Mouse (Mus musculus): ENCODE data around the gene Arhgef7. TPM values are rescaled to one million over a fixed set of nuclear protein-coding genes. Genes with fewer than 3 reads are reported as not detected.

Gene Arhgef7
- polyA plus RNA-seq (2015; fragmentation: Nextera tagmentation; extraction: Ambion mirVana): 71.0 and 77.3 TPM in 2 replicates

DNA sequence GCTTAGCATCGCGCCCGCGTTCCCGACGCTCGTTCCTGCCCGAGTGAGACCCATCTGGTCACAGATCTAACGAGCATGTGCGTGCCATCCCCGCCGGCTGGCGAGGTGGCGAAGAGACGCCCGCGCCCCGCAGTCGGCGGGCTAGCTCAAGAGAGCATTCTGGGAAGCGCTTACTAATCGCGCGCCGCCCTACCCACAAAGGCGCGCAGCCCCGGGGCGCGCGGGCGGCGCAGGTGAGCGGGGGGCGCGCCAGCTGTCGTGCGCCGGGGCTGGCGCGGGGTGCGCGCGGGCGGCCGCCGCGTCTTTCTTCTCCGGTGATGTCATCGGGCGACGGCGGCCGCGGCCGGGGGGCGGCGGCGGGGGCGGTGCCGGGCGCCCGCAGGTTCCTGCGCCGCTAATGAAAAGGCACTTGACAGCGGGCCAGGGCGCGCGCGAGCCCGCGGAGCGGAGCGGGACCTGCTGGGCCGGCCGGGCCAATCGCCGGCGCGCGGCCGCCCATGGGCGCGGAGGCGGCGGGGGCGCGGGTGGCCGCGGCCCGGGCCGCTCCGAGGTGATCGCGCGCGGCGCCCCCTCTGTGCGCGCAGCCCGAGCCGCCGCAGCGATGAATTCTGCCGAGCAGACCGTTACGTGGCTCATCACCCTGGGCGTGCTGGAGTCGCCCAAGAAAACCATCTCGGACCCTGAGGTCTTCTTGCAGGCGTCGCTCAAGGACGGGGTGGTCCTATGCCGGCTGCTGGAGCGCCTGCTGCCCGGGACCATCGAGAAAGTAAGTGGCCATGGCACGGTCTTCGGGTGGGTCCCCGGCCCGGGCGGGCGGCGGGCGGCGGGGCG is at the start of gene Arhgef7:
Arhgef7 (plus strand) TSS at position 71 of the 831 bp plus-strand sequence.
- ATAC-seq: peak; percentile 91
- peak within 1 kb of the TSS; percentile 65 for H3K4me3 ChIP-seq (replicated peaks; ENCODE audit: low read length)
- peak within 1 kb of the TSS; percentile 93 for H3K9ac ChIP-seq (replicated peaks; ENCODE audit: low read depth, low read length)
- no peaks in the 10 kb centered on the region for H3K36me3 ChIP-seq (ENCODE audit: control insufficient read depth, insufficient read depth)
- H3K4me1 ChIP-seq (replicated peaks; ENCODE audit: control insufficient read depth, insufficient read depth, low read length): peaks cover 31% of the 10 kb centered on the region
- H3K4me2 ChIP-seq (ENCODE audit: low read length): peak within 1 kb of the TSS; percentile 70
- H3K27me3 ChIP-seq (replicated peaks; ENCODE audit: control insufficient read depth, insufficient read depth, low read length): 0 out of 2 replicates have a peak, but pooled peaks cover 5% of the 10 kb centered on the region
- under 1% methylated on average over 102 of the region's 127 CpGs for WGBS
- H3K27ac ChIP-seq (ENCODE audit: low read length): peak within 1 kb of the TSS; percentile 100
- H3K9me3 ChIP-seq (ENCODE audit: control insufficient read depth, low read length): no peaks in the 10 kb centered on the region

DNA sequence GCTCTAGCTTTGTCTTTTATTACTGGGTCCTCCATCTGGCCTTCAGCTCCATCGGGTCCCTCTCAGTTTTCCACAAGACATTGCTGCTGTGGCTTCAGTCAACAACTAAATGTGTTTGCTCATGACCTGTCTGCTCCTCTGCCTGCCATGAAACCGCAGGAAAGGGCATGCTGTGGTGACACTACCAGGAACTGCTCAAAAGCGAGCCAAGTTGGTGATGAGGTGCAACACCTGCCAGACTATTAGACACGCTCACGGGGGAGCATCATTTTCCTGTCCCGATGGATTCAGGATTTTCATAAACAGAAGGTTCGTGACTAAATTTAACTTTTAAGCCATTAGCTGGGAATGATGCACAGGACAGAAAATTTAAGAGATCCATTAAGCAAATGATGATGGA is 43.0 kb upstream of the Arhgef7 start:
- no peaks in the 10 kb centered on the region for H3K4me1 ChIP-seq (replicated peaks; ENCODE audit: control insufficient read depth, insufficient read depth, low read length)
- H3K27me3 ChIP-seq (replicated peaks; ENCODE audit: control insufficient read depth, insufficient read depth, low read length): no peaks in the 10 kb centered on the region
- 92% methylated on average over 7 of the region's 7 CpGs for WGBS
- H3K4me3 ChIP-seq (replicated peaks; ENCODE audit: low read length): no peak overlapping the region
- H3K9ac ChIP-seq (replicated peaks; ENCODE audit: low read depth, low read length): no peak overlapping the region
- H3K27ac ChIP-seq (ENCODE audit: low read length): no peak overlapping the region
- H3K36me3 ChIP-seq (ENCODE audit: control insufficient read depth, insufficient read depth): no peaks in the 10 kb centered on the region
- no peaks in the 10 kb centered on the region for H3K9me3 ChIP-seq (ENCODE audit: control insufficient read depth, low read length)
- ATAC-seq: no peak
- H3K4me2 ChIP-seq (ENCODE audit: low read length): no peak overlapping the region

DNA sequence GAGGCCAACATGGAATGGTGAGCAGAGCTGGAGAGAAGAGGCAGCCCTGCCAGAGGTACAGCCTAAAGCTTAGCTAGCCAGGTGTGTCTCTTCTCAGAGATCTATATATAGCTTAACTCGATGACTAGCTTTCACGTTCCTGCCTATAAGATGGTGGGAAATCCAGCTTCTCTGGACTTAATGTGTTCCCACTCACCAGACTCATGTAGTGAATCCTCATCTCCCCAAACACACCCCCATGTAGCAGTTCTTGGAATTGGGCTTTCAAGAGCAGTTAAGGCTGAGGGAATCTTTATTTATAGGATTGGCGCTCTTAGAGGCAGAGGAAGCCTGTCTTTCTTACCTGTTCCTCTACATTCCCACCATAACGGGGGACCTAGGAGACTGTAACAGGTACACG is 40.3 kb upstream of the Arhgef7 start:
- Histone ChIP-seq H3K9ac (replicated peaks; ENCODE audit: low read depth, low read length) (no peak overlapping the region), H3K27me3 (replicated peaks; ENCODE audit: control insufficient read depth, insufficient read depth, low read length) (no peaks in the 10 kb centered on the region), H3K9me3 (ENCODE audit: control insufficient read depth, low read length) (no peaks in the 10 kb centered on the region), H3K4me1 (replicated peaks; ENCODE audit: control insufficient read depth, insufficient read depth, low read length) (no peaks in the 10 kb centered on the region), H3K4me3 (replicated peaks; ENCODE audit: low read length) (no peak overlapping the region), H3K4me2 (ENCODE audit: low read length) (no peak overlapping the region), H3K27ac (ENCODE audit: low read length) (no peak overlapping the region), H3K36me3 (ENCODE audit: control insufficient read depth, insufficient read depth) (no peaks in the 10 kb centered on the region)
- ATAC-seq: no peak
- 92% methylated on average over 5 of the region's 5 CpGs for WGBS

DNA sequence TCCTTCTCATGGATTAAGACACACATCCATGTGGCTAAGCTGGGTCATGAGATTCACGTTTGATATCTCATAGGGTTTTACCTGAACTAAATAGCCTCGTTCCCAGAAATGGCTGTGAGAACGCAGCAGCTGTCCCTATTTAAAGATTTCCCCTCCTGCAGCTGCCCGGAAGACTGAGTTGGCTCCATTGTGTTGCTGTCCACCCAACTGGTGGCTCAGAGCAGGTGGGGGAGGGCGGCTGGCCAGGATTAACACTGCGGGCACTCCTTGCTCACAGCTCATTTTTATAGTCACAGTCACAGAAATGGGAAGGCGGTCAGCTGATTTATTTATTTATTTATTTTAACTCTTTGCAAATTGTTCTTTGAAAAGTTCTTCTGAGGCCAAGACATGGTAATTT is 37.6 kb upstream of the Arhgef7 start:
- Histone ChIP-seq H3K9me3 (ENCODE audit: control insufficient read depth, low read length) (no peaks in the 10 kb centered on the region), H3K4me1 (replicated peaks; ENCODE audit: control insufficient read depth, insufficient read depth, low read length) (no peaks in the 10 kb centered on the region)
- 41% methylated on average over 7 of the region's 7 CpGs for WGBS

DNA sequence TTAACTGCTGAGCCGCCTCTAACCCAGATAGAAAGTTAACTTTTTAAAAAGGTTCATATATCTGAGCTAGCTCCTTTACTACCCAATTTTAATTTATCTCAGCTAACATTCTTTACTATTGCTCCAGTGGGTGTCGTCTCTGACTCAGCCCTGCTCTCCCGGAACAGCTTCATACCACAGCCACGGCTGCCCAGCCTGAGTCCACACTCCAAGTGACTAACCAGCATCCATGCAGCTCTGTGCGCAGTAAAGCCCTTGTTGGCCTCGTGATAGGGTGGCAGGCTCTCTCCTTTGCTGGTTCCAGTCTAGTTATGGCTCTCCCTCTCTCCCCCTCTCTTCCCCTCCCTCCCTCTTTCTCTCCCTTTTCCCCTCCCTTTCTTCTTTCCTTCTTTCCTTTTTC is 36.2 kb upstream of the Arhgef7 start:
- ATAC-seq: no peak
- H3K4me2 ChIP-seq (ENCODE audit: low read length): no peak overlapping the region
- WGBS: 91% methylated on average over 6 of the region's 6 CpGs
- no peaks in the 10 kb centered on the region for H3K27me3 ChIP-seq (replicated peaks; ENCODE audit: control insufficient read depth, insufficient read depth, low read length)
- no peak overlapping the region for H3K9ac ChIP-seq (replicated peaks; ENCODE audit: low read depth, low read length)
- no peak overlapping the region for H3K27ac ChIP-seq (ENCODE audit: low read length)
- H3K9me3 ChIP-seq (ENCODE audit: control insufficient read depth, low read length): no peaks in the 10 kb centered on the region
- H3K4me1 ChIP-seq (replicated peaks; ENCODE audit: control insufficient read depth, insufficient read depth, low read length): no peaks in the 10 kb centered on the region
- no peaks in the 10 kb centered on the region for H3K36me3 ChIP-seq (ENCODE audit: control insufficient read depth, insufficient read depth)
- H3K4me3 ChIP-seq (replicated peaks; ENCODE audit: low read length): no peak overlapping the region

More for the DNA sequence above, 37.6 kb upstream of the Arhgef7 start:
- Histone ChIP-seq H3K27ac (ENCODE audit: low read length) (no peak overlapping the region), H3K4me3 (replicated peaks; ENCODE audit: low read length) (no peak overlapping the region), H3K9ac (replicated peaks; ENCODE audit: low read depth, low read length) (no peak overlapping the region), H3K36me3 (ENCODE audit: control insufficient read depth, insufficient read depth) (no peaks in the 10 kb centered on the region), H3K4me2 (ENCODE audit: low read length) (no peak overlapping the region), H3K27me3 (replicated peaks; ENCODE audit: control insufficient read depth, insufficient read depth, low read length) (no peaks in the 10 kb centered on the region)
- ATAC-seq: no peak

DNA sequence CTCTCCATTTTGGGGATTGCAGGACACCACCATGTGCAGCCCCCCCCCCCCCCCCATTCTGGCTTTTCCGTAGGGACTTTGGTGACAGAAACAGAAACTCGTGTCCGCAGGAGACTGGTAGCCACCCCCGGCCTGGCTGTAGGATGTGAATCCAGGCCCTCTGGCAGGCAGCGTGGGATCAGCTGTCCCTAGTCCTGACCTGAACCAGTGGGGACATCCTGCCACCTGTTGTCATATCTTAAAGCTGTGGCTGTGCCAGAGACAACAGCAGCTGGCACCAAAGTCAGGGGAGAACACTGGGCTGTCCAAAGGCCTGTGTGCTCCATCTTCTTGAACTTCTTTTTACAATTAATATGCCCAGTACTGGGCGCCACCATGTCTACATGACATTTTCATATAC is 35.8 kb upstream of the Arhgef7 start:
- H3K36me3 ChIP-seq (ENCODE audit: control insufficient read depth, insufficient read depth): no peaks in the 10 kb centered on the region
- WGBS: 91% methylated on average over 6 of the region's 6 CpGs
- no peak overlapping the region for H3K9ac ChIP-seq (replicated peaks; ENCODE audit: low read depth, low read length)
- H3K27ac ChIP-seq (ENCODE audit: low read length): no peak overlapping the region
- H3K4me2 ChIP-seq (ENCODE audit: low read length): no peak overlapping the region
- H3K4me3 ChIP-seq (replicated peaks; ENCODE audit: low read length): no peak overlapping the region
- H3K9me3 ChIP-seq (ENCODE audit: control insufficient read depth, low read length): no peaks in the 10 kb centered on the region
- H3K27me3 ChIP-seq (replicated peaks; ENCODE audit: control insufficient read depth, insufficient read depth, low read length): no peaks in the 10 kb centered on the region
- ATAC-seq: no peak
- H3K4me1 ChIP-seq (replicated peaks; ENCODE audit: control insufficient read depth, insufficient read depth, low read length): no peaks in the 10 kb centered on the region

DNA sequence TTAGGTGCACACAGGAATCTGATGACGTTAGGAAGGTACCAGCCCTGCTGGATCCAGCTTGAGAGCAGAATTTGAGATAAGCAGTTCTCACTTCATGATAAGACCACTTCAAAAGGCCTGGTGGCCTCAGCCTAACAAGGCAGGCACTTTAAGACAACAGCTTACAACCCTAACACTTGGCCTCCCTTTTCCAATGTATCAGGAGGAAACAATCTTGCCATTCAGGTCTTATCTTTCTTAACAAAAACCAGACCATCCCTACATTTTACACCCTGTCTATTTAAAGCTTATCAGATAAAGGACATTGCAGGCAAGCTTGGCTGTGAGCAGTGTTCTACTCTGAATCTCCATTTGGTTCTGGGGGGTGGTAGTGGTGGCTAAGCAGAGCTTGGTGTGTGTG is 35.1 kb upstream of the Arhgef7 start:
- no peaks in the 10 kb centered on the region for H3K9me3 ChIP-seq (ENCODE audit: control insufficient read depth, low read length)
- no peaks in the 10 kb centered on the region for H3K36me3 ChIP-seq (ENCODE audit: control insufficient read depth, insufficient read depth)
- H3K27me3 ChIP-seq (replicated peaks; ENCODE audit: control insufficient read depth, insufficient read depth, low read length): no peaks in the 10 kb centered on the region
- H3K9ac ChIP-seq (replicated peaks; ENCODE audit: low read depth, low read length): no peak overlapping the region
- H3K4me3 ChIP-seq (replicated peaks; ENCODE audit: low read length): no peak overlapping the region
- no peak overlapping the region for H3K27ac ChIP-seq (ENCODE audit: low read length)
- ATAC-seq: no peak
- no peak overlapping the region for H3K4me2 ChIP-seq (ENCODE audit: low read length)
- H3K4me1 ChIP-seq (replicated peaks; ENCODE audit: control insufficient read depth, insufficient read depth, low read length): no peaks in the 10 kb centered on the region
- WGBS: 86% methylated on average over 1 of the region's 1 CpGs

DNA sequence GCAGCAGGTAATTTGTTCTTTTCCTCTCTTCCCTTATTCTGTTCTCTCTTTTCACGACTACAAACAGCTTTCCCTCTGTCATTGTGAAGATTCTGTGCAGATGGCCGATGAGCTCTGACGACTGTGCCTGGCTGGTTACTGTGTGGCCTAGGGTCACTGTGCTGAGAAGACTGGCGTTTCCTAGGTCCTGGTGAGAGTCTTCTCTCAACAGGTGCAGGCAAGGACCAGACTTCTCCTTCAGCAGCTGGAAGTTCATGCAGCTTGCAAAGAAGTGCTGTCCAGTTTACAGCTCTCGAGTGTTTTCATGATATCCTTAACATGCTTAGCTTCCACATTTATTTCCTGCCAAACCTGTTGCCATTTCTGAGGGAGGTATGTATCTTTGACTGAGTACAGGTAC is 33.5 kb upstream of the Arhgef7 start:
- no peak for ATAC-seq
- H3K27me3 ChIP-seq (replicated peaks; ENCODE audit: control insufficient read depth, insufficient read depth, low read length): no peaks in the 10 kb centered on the region
- H3K27ac ChIP-seq (ENCODE audit: low read length): no peak overlapping the region
- H3K4me2 ChIP-seq (ENCODE audit: low read length): no peak overlapping the region
- no peak overlapping the region for H3K4me3 ChIP-seq (replicated peaks; ENCODE audit: low read length)
- no peaks in the 10 kb centered on the region for H3K9me3 ChIP-seq (ENCODE audit: control insufficient read depth, low read length)
- no peaks in the 10 kb centered on the region for H3K4me1 ChIP-seq (replicated peaks; ENCODE audit: control insufficient read depth, insufficient read depth, low read length)
- WGBS: 80% methylated on average over 5 of the region's 5 CpGs
- no peak overlapping the region for H3K9ac ChIP-seq (replicated peaks; ENCODE audit: low read depth, low read length)
- H3K36me3 ChIP-seq (ENCODE audit: control insufficient read depth, insufficient read depth): no peaks in the 10 kb centered on the region

DNA sequence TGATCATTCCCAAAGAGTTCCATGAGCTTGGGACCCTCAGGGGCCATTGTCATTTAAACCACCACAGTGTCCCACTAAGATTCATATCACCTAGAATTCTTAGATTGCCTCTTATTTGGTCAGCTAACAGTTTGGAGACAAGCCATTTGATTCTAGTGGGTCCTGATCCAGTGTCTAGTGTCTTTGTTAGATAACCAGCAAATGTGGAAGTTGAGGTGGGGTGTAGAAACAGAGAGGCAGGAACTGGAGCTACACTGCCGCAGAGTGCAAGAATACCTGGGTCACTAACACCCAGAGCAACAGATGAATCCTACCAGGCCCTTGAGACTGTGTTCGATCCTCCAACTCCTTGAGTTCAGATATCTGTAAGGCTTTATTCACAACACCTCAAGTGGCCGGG is 31.3 kb upstream of the Arhgef7 start:
- Histone ChIP-seq H3K4me2 (ENCODE audit: low read length) (no peak overlapping the region), H3K27me3 (replicated peaks; ENCODE audit: control insufficient read depth, insufficient read depth, low read length) (no peaks in the 10 kb centered on the region), H3K4me1 (replicated peaks; ENCODE audit: control insufficient read depth, insufficient read depth, low read length) (peaks cover 4% of the 10 kb centered on the region), H3K4me3 (replicated peaks; ENCODE audit: low read length) (no peak overlapping the region), H3K27ac (ENCODE audit: low read length) (no peak overlapping the region), H3K36me3 (ENCODE audit: control insufficient read depth, insufficient read depth) (no peaks in the 10 kb centered on the region), H3K9ac (replicated peaks; ENCODE audit: low read depth, low read length) (no peak overlapping the region), H3K9me3 (ENCODE audit: control insufficient read depth, low read length) (no peaks in the 10 kb centered on the region)
- 93% methylated on average over 3 of the region's 3 CpGs for WGBS
- ATAC-seq: no peak
